Mouse (Mus musculus) midbrain, postnatal 0 days (tissue): ENCODE data around the gene Gata3. TPM values are rescaled to one million over a fixed set of nuclear protein-coding genes. Genes with fewer than 3 reads are reported as not detected.

ENCODE experiments used
- ATAC-seq: fragments of 200-750 bp; cut with Nextera tagmentation; 2 replicates; pipeline ENCODE4 v1.8.0; 2017; ENCODE audit warnings: moderate number of reproducible peaks, mild to moderate bottlenecking, moderate TSS enrichment, moderate library complexity; ENCODE audit not compliant: low FRiP score
- DNase-seq: peaks from one replicate; pipeline ENCODE4 v3.0.0-alpha.2; 2015; ENCODE audit warnings: low spot score
- H3K27ac ChIP-seq: fragments of 300-500 bp; sonication (generic); 2 replicates; pipeline ENCODE4 v1.5.1; 2014; ENCODE audit warnings: low read depth, mild to moderate bottlenecking, low read length, mixed read lengths
- H3K27me3 ChIP-seq: fragments of 300-500 bp; sonication (generic); 2 replicates; pipeline ENCODE4 v1.6.1; 2014; ENCODE audit warnings: low read length, control low read depth, mixed read lengths; ENCODE audit not compliant: insufficient read depth
- H3K36me3 ChIP-seq: fragments of 300-500 bp; sonication (generic); 2 replicates; pipeline ENCODE4 v1.6.1; 2014; ENCODE audit warnings: low read length, control low read depth, mixed read lengths; ENCODE audit not compliant: insufficient read depth
- H3K4me1 ChIP-seq: fragments of 300-500 bp; sonication (generic); 2 replicates; pipeline ENCODE4 v1.6.1; 2014; ENCODE audit warnings: mild to moderate bottlenecking, control low read depth, antibody characterized with exemption, low read length, mixed read lengths; ENCODE audit not compliant: insufficient read depth
- H3K4me2 ChIP-seq: fragments of 300-500 bp; sonication (generic); 2 replicates; pipeline ENCODE4 v1.6.1; 2014; ENCODE audit warnings: low read depth, mild to moderate bottlenecking, low read length, mixed read lengths; ENCODE audit not compliant: poor library complexity, severe bottlenecking
- H3K4me3 ChIP-seq: fragments of 300-500 bp; sonication (generic); 2 replicates; pipeline ENCODE4 v1.5.1; 2014; ENCODE audit warnings: low read depth, mild to moderate bottlenecking, low read length, moderate library complexity
- H3K9ac ChIP-seq: fragments of 300-500 bp; sonication (generic); replicated peaks from 2 replicates; pipeline ENCODE4 v1.6.1; 2014; ENCODE audit warnings: mild to moderate bottlenecking, low read length, moderate library complexity, mixed read lengths; ENCODE audit not compliant: poor library complexity, severe bottlenecking
- H3K9me3 ChIP-seq: fragments of 300-500 bp; sonication (generic); 2 replicates; pipeline ENCODE4 v1.6.1; 2016; ENCODE audit warnings: low read length, control low read depth
- CTCF ChIP-seq: IDR thresholded peaks from 2 replicates; pipeline ENCODE4 v1.5.1; 2016; ENCODE audit warnings: antibody characterized with exemption, mild to moderate bottlenecking
- WGBS: fragments of 180-500 bp; shearing (Covaris S2); extraction: QIAGEN DNeasy Blood & Tissue Kit; methylation state at CpG from one replicate; pipeline ENCODE4 v1.1.7; 2014; 5-methylcytosine and 5-hydroxymethylcytosine counted together
- polyA plus RNA-seq: library from polyadenylated mRNA; unstranded; fragments of >200 nt; fragmentation: Nextera tagmentation; extraction: Ambion mirVana; gene quantifications from 2 replicates; pipeline ENCODE4 v1.2.1, GENCODE M21; 2015
- total RNA-seq: library from RNA; depleted of rRNA; stranded (reverse); fragments of >200 nt; gene quantifications from 2 replicates; pipeline ENCODE4 v1.2.3, GENCODE M21; 2014; rRNA removed

Gene Gata3
- total and polyA plus RNA-seq, 2 experiments from 2014 or later: 13.3 to 88.9 TPM

GRCm38 (mm10) chr2:9818177-9818785, 71.6 kb downstream of the Gata3 start:
- H3K27me3 ChIP-seq: no peaks in the 10 kb centered on the region
- H3K4me3 ChIP-seq: no peak overlapping the region
- H3K4me2 ChIP-seq: no peak overlapping the region
- no peaks in the 10 kb centered on the region for H3K36me3 ChIP-seq
- 83% methylated on average over 7 of the region's 7 CpGs for WGBS
- no peaks in the 10 kb centered on the region for H3K9me3 ChIP-seq
- no peak for ATAC-seq
- H3K27ac ChIP-seq: no peak overlapping the region
- no peak for DNase-seq
- TF ChIP-seq CTCF: no peak
- no peaks in the 10 kb centered on the region; the same call in 1 of the 2 replicates for H3K4me1 ChIP-seq
- no peak overlapping the region for H3K9ac ChIP-seq

Other genes with a start within 250 kb of the Gata3 start
- 0.11 and 0.66 TPM in 2 replicates for gene 4930412O13Rik, start 8.8 kb downstream of the Gata3 start, total RNA-seq
- gene 4930412O13Rik, start 8.8 kb downstream of the Gata3 start, polyA plus RNA-seq: 2.0 TPM in 2 replicates
- gene 9230102O04Rik, start 494 bp downstream of the Gata3 start, total RNA-seq: 0.77 TPM in 1 of 2 replicates, not detected in the other
- 2.2 and 3.6 TPM in 2 replicates for gene 9230102O04Rik, start 494 bp downstream of the Gata3 start, polyA plus RNA-seq
- 5.1 and 5.4 TPM in 2 replicates for gene Taf3, start 158.6 kb upstream of the Gata3 start, total RNA-seq
- 10.3 and 10.8 TPM in 2 replicates for gene Taf3, start 158.6 kb upstream of the Gata3 start, polyA plus RNA-seq
- gene Atp5c1, start 190.5 kb upstream of the Gata3 start, total RNA-seq: 458 and 510 TPM in 2 replicates
- 634 and 663 TPM in 2 replicates for gene Atp5c1, start 190.5 kb upstream of the Gata3 start, polyA plus RNA-seq
- gene Kin, start 190.6 kb upstream of the Gata3 start, total RNA-seq: 5.8 and 5.9 TPM in 2 replicates
- 14.8 and 18.5 TPM in 2 replicates for gene Kin, start 190.6 kb upstream of the Gata3 start, polyA plus RNA-seq
- 9.3 and 9.7 TPM in 2 replicates for gene Itih2, start 241.4 kb upstream of the Gata3 start, total RNA-seq
- gene Itih2, start 241.4 kb upstream of the Gata3 start, polyA plus RNA-seq: 5.7 and 6.5 TPM in 2 replicates